Mouse (Mus musculus): ENCODE results near the gene Fam120a. TPM values are rescaled to one million over a fixed set of nuclear protein-coding genes. Genes with fewer than 3 reads are reported as not detected.

Fam120a gene
- polyA plus RNA-seq, 1 experiment from 2014 or later: 22.5 TPM

- 62% methylated on average over 4 of the region's 4 CpGs for WGBS
- Histone ChIP-seq H3K4me2 (ENCODE audit: low read depth, low read length, severe bottlenecking) (no peak overlapping the region), H3K4me1 (replicated peaks; ENCODE audit: control insufficient read depth, insufficient read depth, low read length) (peaks cover 6% of the 10 kb centered on the region; the same call in 1 of the 2 replicates), H3K4me3 (ENCODE audit: low read depth, low read length) (no peak overlapping the region), H3K9me3 (ENCODE audit: control insufficient read depth, low read length) (no peaks in the 10 kb centered on the region), H3K9ac (ENCODE audit: low read length) (no peak overlapping the region), H3K27me3 (ENCODE audit: control insufficient read depth, insufficient read depth, low read length) (no peaks in the 10 kb centered on the region), H3K27ac (ENCODE audit: low read depth, low read length) (no peak overlapping the region), H3K36me3 (ENCODE audit: control insufficient read depth, insufficient read depth, low read length) (no peaks in the 10 kb centered on the region)
- ATAC-seq (replicated peaks; ENCODE audit: low FRiP score): no peak
- no peak for DNase-seq (ENCODE audit: low spot score)
These were observed 9.2 kb downstream of the Fam120a start for GRCm38 (mm10) chr13:48958608-48959007.

- peaks cover 4% of the 10 kb centered on the region; the same call in 1 of the 2 replicates for H3K4me1 ChIP-seq (replicated peaks; ENCODE audit: control insufficient read depth, insufficient read depth, low read length)
- H3K27me3 ChIP-seq (ENCODE audit: control insufficient read depth, insufficient read depth, low read length): no peaks in the 10 kb centered on the region
- H3K36me3 ChIP-seq (ENCODE audit: control insufficient read depth, insufficient read depth, low read length): no peaks in the 10 kb centered on the region
- no peaks in the 10 kb centered on the region for H3K9me3 ChIP-seq (ENCODE audit: control insufficient read depth, low read length)
- DNase-seq (ENCODE audit: low spot score): no peak
- ATAC-seq (replicated peaks; ENCODE audit: low FRiP score): no peak
- 93% methylated on average over 4 of the region's 4 CpGs for WGBS
- no peak overlapping the region for H3K4me2 ChIP-seq (ENCODE audit: low read depth, low read length, severe bottlenecking)
- H3K4me3 ChIP-seq (ENCODE audit: low read depth, low read length): no peak overlapping the region
- H3K9ac ChIP-seq (ENCODE audit: low read length): no peak overlapping the region
- H3K27ac ChIP-seq (ENCODE audit: low read depth, low read length): no peak overlapping the region
These were observed 13.0 kb downstream of the Fam120a start for GRCm38 (mm10) chr13:48954825-48955224.

DNA sequence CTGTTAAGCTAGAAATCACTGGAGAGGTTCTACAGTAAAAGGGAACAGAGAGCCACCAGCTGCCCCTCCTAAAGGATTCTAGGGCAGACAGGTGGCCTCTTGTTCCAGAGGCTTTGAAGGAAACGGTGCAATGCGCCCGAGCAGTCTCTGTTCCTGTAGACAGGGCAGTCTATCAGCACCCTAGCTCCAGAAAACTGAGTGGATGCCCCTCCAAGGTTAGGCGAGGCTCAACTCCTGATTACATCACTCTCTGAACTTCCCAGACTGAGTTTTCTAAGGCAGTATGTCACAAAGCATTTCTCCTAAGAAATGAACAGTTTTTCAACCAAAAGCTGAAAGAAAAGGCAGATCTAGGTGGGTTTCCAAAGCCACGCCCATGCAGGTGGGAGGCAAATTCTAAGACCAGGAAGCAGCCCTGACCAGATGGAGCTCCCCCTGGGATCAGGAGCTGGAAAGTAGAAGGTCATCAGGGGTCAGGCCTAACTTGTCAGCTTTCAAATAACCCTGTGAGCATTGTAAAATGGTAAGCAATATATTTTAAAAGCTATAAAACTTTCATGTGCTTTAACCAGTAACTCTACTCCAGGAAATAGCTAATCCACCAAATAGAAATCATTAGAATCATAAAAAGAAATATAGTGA is 17.1 kb downstream of the Fam120a start:
- ATAC-seq (replicated peaks; ENCODE audit: low FRiP score) (no peak), DNase-seq (ENCODE audit: low spot score) (no peak)
- no peak overlapping the region for H3K9ac ChIP-seq (ENCODE audit: low read length)
- no peak overlapping the region for H3K27ac ChIP-seq (ENCODE audit: low read depth, low read length)
- no peak overlapping the region for H3K4me2 ChIP-seq (ENCODE audit: low read depth, low read length, severe bottlenecking)
- H3K27me3 ChIP-seq (ENCODE audit: control insufficient read depth, insufficient read depth, low read length): no peaks in the 10 kb centered on the region
- WGBS: 71% methylated on average over 5 of the region's 5 CpGs
- H3K36me3 ChIP-seq (ENCODE audit: control insufficient read depth, insufficient read depth, low read length): peaks cover 3% of the 10 kb centered on the region
- H3K4me1 ChIP-seq (replicated peaks; ENCODE audit: control insufficient read depth, insufficient read depth, low read length): no peaks in the 10 kb centered on the region
- no peaks in the 10 kb centered on the region for H3K9me3 ChIP-seq (ENCODE audit: control insufficient read depth, low read length)
- H3K4me3 ChIP-seq (ENCODE audit: low read depth, low read length): no peak overlapping the region

DNA sequence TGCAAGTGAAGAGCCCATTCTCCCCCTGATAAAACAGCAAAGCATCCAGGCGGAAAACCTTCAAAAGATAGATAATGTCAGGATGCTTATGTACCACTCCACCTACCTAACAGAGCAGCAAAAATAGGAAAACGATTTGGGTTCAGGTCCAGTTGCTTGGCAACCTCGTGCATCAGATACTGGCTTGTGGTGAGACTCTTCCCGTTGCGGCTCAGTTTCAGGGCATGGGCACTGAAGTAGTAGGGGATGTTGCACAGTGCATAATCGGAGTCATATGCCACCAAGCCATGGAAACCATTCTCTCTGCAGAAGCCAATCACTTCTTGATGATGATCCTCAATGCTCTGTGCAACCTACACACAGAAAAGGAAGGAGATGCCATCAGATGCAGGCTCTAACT is 18.9 kb downstream of the Fam120a start:
- DNase-seq (ENCODE audit: low spot score): no peak
- H3K36me3 ChIP-seq (ENCODE audit: control insufficient read depth, insufficient read depth, low read length): peaks cover 3% of the 10 kb centered on the region

GRCm38 (mm10) chr13:48944571-48944970 is 23.2 kb downstream of the Fam120a start:
- DNase-seq (ENCODE audit: low spot score) (no peak), ATAC-seq (replicated peaks; ENCODE audit: low FRiP score) (no peak)
- Histone ChIP-seq H3K4me2 (ENCODE audit: low read depth, low read length, severe bottlenecking) (no peak overlapping the region), H3K9me3 (ENCODE audit: control insufficient read depth, low read length) (no peaks in the 10 kb centered on the region), H3K27me3 (ENCODE audit: control insufficient read depth, insufficient read depth, low read length) (no peaks in the 10 kb centered on the region), H3K4me1 (replicated peaks; ENCODE audit: control insufficient read depth, insufficient read depth, low read length) (no peaks in the 10 kb centered on the region), H3K36me3 (ENCODE audit: control insufficient read depth, insufficient read depth, low read length) (peaks cover 3% of the 10 kb centered on the region), H3K27ac (ENCODE audit: low read depth, low read length) (no peak overlapping the region), H3K9ac (ENCODE audit: low read length) (no peak overlapping the region), H3K4me3 (ENCODE audit: low read depth, low read length) (no peak overlapping the region)
- 79% methylated on average over 1 of the region's 1 CpGs for WGBS

More for the DNA sequence above, 18.9 kb downstream of the Fam120a start:
- H3K27me3 ChIP-seq (ENCODE audit: control insufficient read depth, insufficient read depth, low read length): no peaks in the 10 kb centered on the region
- no peak overlapping the region for H3K9ac ChIP-seq (ENCODE audit: low read length)
- 88% methylated on average over 6 of the region's 6 CpGs for WGBS
- H3K9me3 ChIP-seq (ENCODE audit: control insufficient read depth, low read length): no peaks in the 10 kb centered on the region
- H3K27ac ChIP-seq (ENCODE audit: low read depth, low read length): no peak overlapping the region
- no peak overlapping the region for H3K4me2 ChIP-seq (ENCODE audit: low read depth, low read length, severe bottlenecking)
- H3K4me1 ChIP-seq (replicated peaks; ENCODE audit: control insufficient read depth, insufficient read depth, low read length): no peaks in the 10 kb centered on the region
- no peak for ATAC-seq (replicated peaks; ENCODE audit: low FRiP score)
- H3K4me3 ChIP-seq (ENCODE audit: low read depth, low read length): no peak overlapping the region

- Histone ChIP-seq H3K9me3 (ENCODE audit: control insufficient read depth, low read length) (no peaks in the 10 kb centered on the region), H3K4me1 (replicated peaks; ENCODE audit: control insufficient read depth, insufficient read depth, low read length) (no peaks in the 10 kb centered on the region), H3K27ac (ENCODE audit: low read depth, low read length) (no peak overlapping the region), H3K27me3 (ENCODE audit: control insufficient read depth, insufficient read depth, low read length) (no peaks in the 10 kb centered on the region), H3K36me3 (ENCODE audit: control insufficient read depth, insufficient read depth, low read length) (no peaks in the 10 kb centered on the region; the same call in 1 of the 2 replicates), H3K4me2 (ENCODE audit: low read depth, low read length, severe bottlenecking) (no peak overlapping the region), H3K9ac (ENCODE audit: low read length) (no peak overlapping the region), H3K4me3 (ENCODE audit: low read depth, low read length) (no peak overlapping the region)
- ATAC-seq (replicated peaks; ENCODE audit: low FRiP score) (no peak), DNase-seq (ENCODE audit: low spot score) (no peak)
- WGBS: 88% methylated on average over 2 of the region's 2 CpGs
These were observed 25.3 kb downstream of the Fam120a start for GRCm38 (mm10) chr13:48942471-48942870.

- ATAC-seq (replicated peaks; ENCODE audit: low FRiP score): no peak
- 84% methylated on average over 3 of the region's 3 CpGs for WGBS
- H3K27me3 ChIP-seq (ENCODE audit: control insufficient read depth, insufficient read depth, low read length): no peaks in the 10 kb centered on the region
- H3K9me3 ChIP-seq (ENCODE audit: control insufficient read depth, low read length): no peaks in the 10 kb centered on the region
- no peak for DNase-seq (ENCODE audit: low spot score)
- H3K4me3 ChIP-seq (ENCODE audit: low read depth, low read length): no peak overlapping the region
- no peaks in the 10 kb centered on the region; the same call in 1 of the 2 replicates for H3K36me3 ChIP-seq (ENCODE audit: control insufficient read depth, insufficient read depth, low read length)
- H3K27ac ChIP-seq (ENCODE audit: low read depth, low read length): no peak overlapping the region
- H3K4me2 ChIP-seq (ENCODE audit: low read depth, low read length, severe bottlenecking): no peak overlapping the region
- H3K9ac ChIP-seq (ENCODE audit: low read length): no peak overlapping the region
- H3K4me1 ChIP-seq (replicated peaks; ENCODE audit: control insufficient read depth, insufficient read depth, low read length): no peaks in the 10 kb centered on the region
These were observed 26.0 kb downstream of the Fam120a start for GRCm38 (mm10) chr13:48941773-48942172.

- Histone ChIP-seq H3K27ac (ENCODE audit: low read depth, low read length) (no peak overlapping the region), H3K9ac (ENCODE audit: low read length) (no peak overlapping the region), H3K4me2 (ENCODE audit: low read depth, low read length, severe bottlenecking) (no peak overlapping the region), H3K4me3 (ENCODE audit: low read depth, low read length) (no peak overlapping the region), H3K27me3 (ENCODE audit: control insufficient read depth, insufficient read depth, low read length) (no peaks in the 10 kb centered on the region), H3K4me1 (replicated peaks; ENCODE audit: control insufficient read depth, insufficient read depth, low read length) (no peaks in the 10 kb centered on the region), H3K9me3 (ENCODE audit: control insufficient read depth, low read length) (no peaks in the 10 kb centered on the region), H3K36me3 (ENCODE audit: control insufficient read depth, insufficient read depth, low read length) (no peaks in the 10 kb centered on the region; the same call in 1 of the 2 replicates)
- 78% methylated on average over 6 of the region's 6 CpGs for WGBS
- no peak for DNase-seq (ENCODE audit: low spot score)
- ATAC-seq (replicated peaks; ENCODE audit: low FRiP score): no peak
These were observed 33.2 kb downstream of the Fam120a start for GRCm38 (mm10) chr13:48934597-48934996.

- WGBS: 87% methylated on average over 3 of the region's 3 CpGs
These were observed 35.1 kb downstream of the Fam120a start for GRCm38 (mm10) chr13:48932692-48933091.

More at GRCm38 (mm10) chr13:48932692-48933091, 35.1 kb downstream of the Fam120a start:
- Histone ChIP-seq H3K4me1 (replicated peaks; ENCODE audit: control insufficient read depth, insufficient read depth, low read length) (no peaks in the 10 kb centered on the region), H3K27me3 (ENCODE audit: control insufficient read depth, insufficient read depth, low read length) (no peaks in the 10 kb centered on the region), H3K9ac (ENCODE audit: low read length) (no peak overlapping the region), H3K27ac (ENCODE audit: low read depth, low read length) (no peak overlapping the region), H3K36me3 (ENCODE audit: control insufficient read depth, insufficient read depth, low read length) (no peaks in the 10 kb centered on the region; the same call in 1 of the 2 replicates), H3K4me2 (ENCODE audit: low read depth, low read length, severe bottlenecking) (no peak overlapping the region), H3K9me3 (ENCODE audit: control insufficient read depth, low read length) (no peaks in the 10 kb centered on the region), H3K4me3 (ENCODE audit: low read depth, low read length) (no peak overlapping the region)
- DNase-seq (ENCODE audit: low spot score): no peak
- ATAC-seq (replicated peaks; ENCODE audit: low FRiP score): no peak

All from forebrain, embryonic 11.5 days (tissue).